Mouse (Mus musculus) brain, embryonic 14.5 days (tissue): ENCODE data around the gene C8g.

Experiments
- CTCF ChIP-seq: fragments of 200-500 bp; IDR thresholded peaks from 2 replicates; pipeline ENCODE4 v1.5.1; 2012; ENCODE audit warnings: inconsistent platforms, mild to moderate bottlenecking, moderate library complexity, borderline replicate concordance; ENCODE audit not compliant: insufficient read depth, insufficient read length; ENCODE audit errors: extremely low read depth
- POLR2A ChIP-seq: fragments of 200-500 bp; IDR thresholded peaks from 2 replicates; pipeline ENCODE4 v1.6.1; 2012; ENCODE audit warnings: mild to moderate bottlenecking, inconsistent platforms, borderline replicate concordance; ENCODE audit not compliant: poor library complexity, insufficient read depth, insufficient read length, severe bottlenecking; ENCODE audit errors: extremely low read depth

DNA sequence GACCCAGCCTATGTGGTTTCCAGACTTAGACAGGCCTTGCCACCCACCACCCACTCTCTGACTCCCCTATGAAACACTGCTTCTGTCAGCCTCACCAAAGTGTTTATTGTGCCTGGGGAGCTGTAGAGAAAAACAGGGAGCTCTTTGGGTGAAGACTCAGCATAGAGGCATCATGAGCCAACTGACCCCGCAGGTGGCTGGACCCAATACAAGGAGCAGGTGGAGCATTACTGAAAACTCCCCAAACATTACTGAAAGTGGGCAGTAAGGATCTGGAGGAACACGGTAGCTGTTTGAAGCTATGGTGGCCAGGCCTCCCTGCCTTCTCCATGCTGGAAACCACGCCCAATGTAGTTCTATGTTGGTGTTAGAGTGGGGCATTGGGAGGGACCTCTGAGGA lies 37.9 kb downstream of the C8g start:
- TF ChIP-seq POLR2A (no peak), CTCF (no peak)
